Comparison of ENCODE assay signal across 28 mouse cellular contexts in genomic region chr16:43730281-43730680, GRCm38 (mm10). TPM values are rescaled to one million over a fixed set of nuclear protein-coding genes. Genes with fewer than 3 reads are reported as not detected.
"Had no signal": no experiment of that assay in that cellular context is flagged by ENCODE, and none has a peak within 500 bp of the region (broad histone marks: within the 10 kb centered on the region; RNA-seq: fewer than 3 reads in every experiment).

No protein-coding gene starts in this region.

- H3K36me3 ChIP-seq: midbrain, embryonic 10.5 days; midbrain, embryonic 12.5 days; neural tube, embryonic 13.5 days; neural tube, embryonic 15.5 days had no signal

- H3K27me3 ChIP-seq: midbrain, embryonic 12.5 days; neural tube, embryonic 13.5 days; neural tube, embryonic 15.5 days had no signal

- H3K27ac ChIP-seq: midbrain, embryonic 10.5 days; midbrain, embryonic 12.5 days; neural tube, embryonic 13.5 days; neural tube, embryonic 15.5 days had no signal

- H3K4me1 ChIP-seq: midbrain, embryonic 10.5 days; midbrain, embryonic 12.5 days; neural tube, embryonic 13.5 days; neural tube, embryonic 15.5 days had no signal

- DNase-seq: lung, adult 18-20 months; lung, embryonic 14.5 days; lung, postnatal 10 days; lung, postnatal 4 days; midbrain, embryonic 14.5 days; retina, postnatal 1 day; right cerebral cortex, adult 18-20 months; right cerebral cortex, postnatal 25 days; right cerebral cortex, postnatal 4 days; spleen, adult 18-20 months; thymus, adult 18-20 months; thymus, postnatal 25 days; thymus, postnatal 4 days had no signal

- H3K4me3 ChIP-seq: midbrain, embryonic 10.5 days; midbrain, embryonic 12.5 days; myocyte; neural tube, embryonic 13.5 days; neural tube, embryonic 15.5 days had no signal

RNA-seq across cellular contexts. Expression of gene Drd3, which starts 23.5 kb away (rescaled TPM):
- total RNA-seq: megakaryocyte, adult 5-6 weeks; megakaryocyte-erythroid progenitor cell, adult 5-6 weeks had no signal
- polyA plus RNA-seq: liver, embryonic 16.5 days; lung, embryonic 14.5 days; lung, embryonic 16.5 days; midbrain, embryonic 10.5 days; midbrain, embryonic 12.5 days; midbrain, embryonic 14.5 days; midbrain, embryonic 16.5 days; myocyte; neural tube, embryonic 11.5 days; neural tube, embryonic 13.5 days; neural tube, embryonic 15.5 days; stomach, embryonic 14.5 days; stomach, embryonic 16.5 days; thymus, postnatal 0 days; urinary bladder, adult 2 months had no signal
